Mouse (Mus musculus): ENCODE results near the gene Gtse1.

DNA sequence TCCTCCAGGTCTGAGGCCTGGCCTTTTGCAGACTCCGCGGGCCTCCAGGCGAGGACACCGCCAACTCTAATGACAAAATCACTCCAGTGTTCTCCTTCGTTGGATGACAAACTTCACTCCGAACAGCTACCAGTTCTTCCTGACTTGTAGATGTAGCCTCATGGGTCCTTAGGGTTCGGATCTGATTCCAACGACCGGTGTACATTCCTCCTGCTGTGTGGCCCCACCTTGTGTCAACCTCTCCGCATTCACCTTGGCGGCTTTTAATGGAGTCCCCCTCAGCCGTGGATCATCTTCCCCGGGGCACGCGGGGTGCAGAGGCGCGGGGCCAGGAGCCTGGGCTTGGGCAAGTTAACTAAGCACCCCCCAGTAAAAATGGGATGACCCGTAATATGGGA lies 20.0 kb downstream of the Gtse1 start:
- TF ChIP-seq POLR2A (IDR thresholded peaks at IDR 0.05; ENCODE audit: extremely low read depth, insufficient read depth, low read length), result no peak
- no peak for TF ChIP-seq CTCF (IDR thresholded peaks at IDR 0.05; ENCODE audit: extremely low read depth, insufficient read depth, low read length)
